Mouse (Mus musculus): ENCODE measurements around the gene Mboat1.

GRCm38 (mm10) chr13:30245573-30245972 lies 109.3 kb downstream of the Mboat1 start:
- TF ChIP-seq CTCF (IDR thresholded peaks at IDR 0.05; ENCODE audit: low read depth) (no peak), EP300 (IDR thresholded peaks at IDR 0.05; ENCODE audit: low read depth) (no peak)
